Mouse (Mus musculus) splenic B cell, adult 2 months (primary cell): ENCODE data around the gene Eif4b.

ENCODE experiments used
- DNase-seq: peaks from one replicate; pipeline ENCODE4 v3.0.0-alpha.2; 2011; ENCODE audit warnings: low read depth, low spot score
- H3K27me3 ChIP-seq: 2 replicates; pipeline ENCODE4 v1.6.1; 2012; ENCODE audit warnings: mild to moderate bottlenecking, low read length, moderate library complexity, mixed read lengths; ENCODE audit not compliant: control insufficient read depth, poor library complexity, insufficient read depth, severe bottlenecking
- H3K36me3 ChIP-seq: 2 replicates; pipeline ENCODE4 v1.6.1; 2012; ENCODE audit warnings: mild to moderate bottlenecking, low read length, moderate library complexity, mixed read lengths; ENCODE audit not compliant: control insufficient read depth, poor library complexity, insufficient read depth, severe bottlenecking

Eif4b gene

DNA sequence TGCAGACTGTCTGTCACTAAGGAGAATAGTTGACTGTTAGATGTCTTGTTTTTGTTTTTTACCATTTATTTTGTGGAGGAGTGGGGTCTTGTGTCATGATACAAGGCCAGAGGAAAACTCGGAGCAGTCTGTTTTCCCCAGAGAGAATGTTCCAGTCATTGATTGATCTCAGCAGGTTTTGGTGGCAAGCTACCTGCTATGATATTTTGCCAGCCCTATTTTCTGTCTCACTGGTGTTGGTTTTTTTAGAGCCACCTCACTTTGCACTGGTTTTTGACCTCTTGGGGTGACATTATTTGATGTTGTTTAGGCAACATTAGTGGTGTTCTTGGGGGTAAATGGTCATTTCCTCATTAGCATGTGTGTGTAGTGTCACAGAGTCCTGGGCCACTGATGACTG lies 18.1 kb downstream of the Eif4b start:
- H3K36me3 ChIP-seq, result peaks cover 38% of the 10 kb centered on the region

DNA sequence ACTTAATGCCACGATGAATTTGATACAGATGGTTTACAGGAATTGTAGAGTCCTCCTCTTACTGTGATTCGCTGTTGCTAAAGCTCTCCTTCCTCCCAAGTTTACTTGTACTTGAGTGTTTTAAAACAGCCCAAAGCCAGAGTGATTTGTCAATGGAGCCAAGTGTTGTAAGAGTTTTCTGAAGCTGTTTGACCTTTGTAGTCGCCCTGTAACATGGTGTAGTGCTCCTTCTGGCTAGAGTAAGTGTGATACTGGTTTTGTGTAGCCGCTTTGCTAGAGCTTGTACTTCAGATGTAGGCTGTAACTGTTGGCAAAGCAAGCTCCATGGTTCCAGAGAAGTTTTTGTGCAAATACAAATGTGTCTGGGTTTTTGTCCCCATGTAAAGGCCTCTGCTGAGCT lies 18.6 kb downstream of the Eif4b start:
- Histone ChIP-seq H3K27me3 (no peaks in the 10 kb centered on the region), H3K36me3 (peaks cover 33% of the 10 kb centered on the region)
- DNase-seq, result no peak

More for the DNA sequence above, 18.1 kb downstream of the Eif4b start:
- no peak for DNase-seq
- H3K27me3 ChIP-seq, result no peaks in the 10 kb centered on the region

DNA sequence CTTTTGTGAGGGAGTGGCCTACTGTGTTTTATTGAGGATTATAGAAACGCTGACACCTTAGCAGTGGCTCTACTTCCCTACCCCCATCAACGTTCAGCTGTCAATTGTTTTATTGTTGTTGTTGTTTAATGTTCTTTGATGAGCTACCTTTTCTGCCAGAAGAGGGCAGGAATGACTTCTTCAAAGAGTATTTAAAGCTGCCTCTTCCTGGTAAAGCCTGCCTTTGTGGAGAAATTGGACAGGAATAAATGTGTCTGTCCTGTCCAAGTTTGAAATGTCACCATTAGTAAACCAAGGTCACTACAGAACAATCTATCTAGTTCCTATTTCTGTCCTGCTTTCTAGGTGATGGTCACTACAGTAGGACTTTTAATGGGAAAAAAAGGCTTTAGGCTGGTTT lies 20.6 kb downstream of the Eif4b start:
- no peak for DNase-seq
- peaks cover 30% of the 10 kb centered on the region for H3K36me3 ChIP-seq
- H3K27me3 ChIP-seq, result no peaks in the 10 kb centered on the region

DNA sequence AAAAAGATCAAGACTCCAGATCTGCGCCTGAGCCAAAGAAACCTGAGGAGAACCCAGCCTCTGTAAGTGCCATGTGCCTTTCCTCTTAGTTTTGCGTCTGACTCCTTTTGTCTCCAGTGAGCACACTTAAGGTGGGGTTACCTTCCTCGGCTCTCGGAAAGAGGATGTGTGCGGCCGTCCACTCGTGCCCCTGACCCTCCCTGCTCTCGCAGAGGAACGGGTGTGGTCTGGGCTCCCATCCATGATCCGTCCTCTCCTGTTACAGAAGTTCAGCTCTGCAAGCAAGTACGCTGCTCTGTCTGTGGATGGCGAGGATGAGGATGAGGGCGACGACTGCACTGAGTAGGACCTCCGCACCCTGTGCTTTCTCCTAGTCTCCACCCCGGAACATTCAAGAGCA lies 21.4 kb downstream of the Eif4b start:
- DNase-seq, result no peak
- Histone ChIP-seq H3K27me3 (no peaks in the 10 kb centered on the region), H3K36me3 (peaks cover 27% of the 10 kb centered on the region)

DNA sequence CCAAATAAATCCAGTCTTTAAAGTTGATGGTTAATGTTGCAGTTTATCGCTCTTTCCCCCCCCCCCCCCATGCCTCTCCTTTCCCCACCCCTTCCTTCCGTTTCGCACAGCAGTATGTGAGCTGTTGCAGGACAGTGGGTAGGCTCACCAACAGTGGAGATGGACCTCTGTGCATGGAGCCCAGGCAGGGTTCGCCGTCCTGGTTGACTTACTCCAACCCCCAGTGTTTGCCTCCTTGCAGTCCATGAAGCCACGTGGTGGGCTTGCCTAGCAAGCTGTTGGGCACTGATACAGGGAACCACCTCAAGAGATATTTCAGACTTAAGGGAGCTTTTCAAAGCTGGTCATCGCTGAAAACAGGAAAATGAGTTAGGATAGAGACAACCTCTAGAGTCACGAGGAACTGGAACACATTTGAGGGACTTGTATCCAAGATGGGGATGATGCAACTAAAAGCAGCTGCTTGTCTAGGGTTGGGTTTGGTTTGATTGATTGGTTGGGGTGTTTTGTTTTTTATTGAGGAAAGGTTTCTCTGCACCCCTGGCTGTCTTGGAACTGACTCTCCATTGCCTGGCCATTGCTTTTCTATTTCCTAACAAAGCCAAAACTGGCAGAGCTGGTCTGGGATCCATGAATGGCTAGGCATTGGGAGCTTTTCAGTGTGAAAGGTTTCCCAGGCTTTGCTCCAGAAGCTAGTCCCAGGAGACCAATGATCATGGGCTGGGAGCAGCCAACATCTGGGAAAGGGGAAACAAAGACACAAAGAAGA lies 23.8 kb downstream of the Eif4b start:
- DNase-seq, result no peak
- Histone ChIP-seq H3K36me3 (peaks cover 19% of the 10 kb centered on the region), H3K27me3 (no peaks in the 10 kb centered on the region)

DNA sequence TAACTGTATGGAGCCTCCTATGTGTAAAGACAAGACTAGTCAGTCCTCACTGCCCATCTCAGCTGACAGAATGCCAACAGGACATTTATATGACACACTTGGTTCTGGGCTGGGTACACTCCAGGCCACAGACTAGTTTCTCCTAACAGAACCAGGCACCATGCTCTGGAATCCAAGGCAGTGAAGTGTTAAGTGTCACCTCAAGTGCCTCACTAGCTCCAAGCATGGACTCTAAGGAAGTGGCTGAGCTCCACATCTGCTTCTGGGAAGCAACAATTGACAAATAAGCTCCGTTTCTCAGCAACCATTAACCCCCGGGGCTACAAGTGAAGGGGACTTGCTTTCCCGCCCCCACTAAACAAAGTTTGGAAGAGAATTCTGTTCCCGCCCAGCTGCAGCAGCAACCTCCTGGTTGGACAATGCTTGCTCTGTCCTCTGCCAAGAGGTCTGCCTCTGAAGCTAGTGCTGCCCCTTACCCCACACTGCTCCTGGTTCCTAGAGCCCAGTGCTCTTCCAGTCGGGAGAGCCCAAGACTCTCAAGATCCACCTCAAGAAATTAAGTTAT lies 24.5 kb downstream of the Eif4b start:
- Histone ChIP-seq H3K27me3 (no peaks in the 10 kb centered on the region), H3K36me3 (peaks cover 19% of the 10 kb centered on the region)
- no peak for DNase-seq

DNA sequence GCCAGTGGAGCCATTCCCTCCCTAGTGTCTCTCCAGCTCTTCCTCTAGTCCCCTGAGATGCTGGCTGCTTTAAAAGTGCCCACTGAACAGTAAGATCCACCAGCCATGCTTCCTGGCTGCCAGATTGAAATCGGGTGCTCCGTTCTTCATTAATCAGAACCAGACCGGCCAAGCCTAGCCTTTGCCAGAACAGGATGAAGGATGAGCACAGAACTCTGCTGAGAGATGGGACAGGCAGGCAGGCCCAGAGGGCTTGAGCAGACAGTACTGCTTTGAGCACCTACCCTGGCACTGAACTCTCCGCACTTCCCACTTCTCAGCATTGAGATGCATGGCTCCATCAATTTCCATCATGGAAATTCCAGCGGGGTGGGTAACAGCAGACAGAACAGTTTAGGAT lies 25.7 kb downstream of the Eif4b start:
- Histone ChIP-seq H3K36me3 (peaks cover 15% of the 10 kb centered on the region), H3K27me3 (no peaks in the 10 kb centered on the region)
- DNase-seq, result no peak

DNA sequence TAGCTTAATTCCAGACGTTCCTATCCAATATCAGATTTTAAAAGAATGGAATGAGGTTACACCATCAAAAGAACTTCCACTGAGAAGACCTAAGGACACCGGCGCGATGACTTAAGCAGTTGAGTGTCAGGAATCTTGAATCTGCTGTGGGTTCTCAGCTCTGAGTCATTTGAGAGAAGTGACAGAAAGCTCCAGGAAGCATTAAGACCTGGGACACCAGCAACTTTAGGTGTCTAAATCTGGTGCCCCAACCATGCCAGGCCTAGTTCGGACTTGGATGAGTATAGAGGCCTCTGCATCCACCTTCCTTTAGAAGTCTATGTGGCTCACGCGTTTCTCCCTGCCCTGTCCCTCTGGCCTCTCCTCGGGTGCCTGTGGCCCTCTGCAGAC lies 26.2 kb downstream of the Eif4b start:
- H3K36me3 ChIP-seq, result peaks cover 10% of the 10 kb centered on the region
- no peaks in the 10 kb centered on the region for H3K27me3 ChIP-seq
- DNase-seq, result no peak

DNA sequence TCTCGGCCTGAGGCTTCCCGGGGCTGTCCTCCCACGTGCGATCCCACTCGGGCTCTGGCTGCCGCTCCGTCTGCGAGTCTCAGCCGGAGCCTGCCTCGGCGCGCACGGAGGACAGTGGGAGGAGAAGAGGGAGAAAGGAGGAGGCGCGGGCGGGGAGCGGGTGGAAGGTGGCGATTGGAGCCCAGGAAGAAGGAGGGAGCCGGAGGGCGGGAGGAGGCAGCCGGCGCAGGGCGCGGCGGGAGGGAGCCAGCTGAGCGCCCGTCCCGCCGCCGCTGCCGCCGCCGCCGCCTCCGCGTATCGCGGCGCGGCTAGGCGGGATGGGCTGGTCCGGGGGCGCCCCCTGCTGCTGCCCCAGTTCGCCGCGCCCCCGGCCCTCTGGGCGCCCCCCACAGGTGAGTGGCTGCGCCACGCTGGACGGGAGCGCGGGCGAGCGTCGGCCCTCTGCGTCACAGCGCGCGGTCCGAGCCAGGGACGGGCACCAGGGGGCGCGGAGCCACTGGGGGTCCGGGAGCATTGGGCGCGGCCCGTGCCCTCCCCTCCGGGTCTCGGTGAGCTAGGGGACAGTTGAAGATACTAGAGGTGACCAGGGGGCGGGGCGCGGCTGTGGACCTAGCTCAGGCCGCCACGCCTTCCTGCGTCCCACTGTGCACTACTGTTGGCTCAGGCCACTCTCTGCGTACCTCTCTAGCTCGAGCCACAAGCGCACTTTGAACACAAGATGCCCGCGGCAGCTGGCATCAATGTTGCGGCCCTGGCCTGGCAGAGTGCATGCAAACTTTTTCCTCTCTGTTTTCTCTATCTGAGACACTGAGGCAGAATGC lies 26.8 kb downstream of the Eif4b start, which contains the start of gene Tns2:
Gene Tns2, plus strand, starts transcription at position 253 of the 821 bp plus-strand sequence.
- DNase-seq, result peak; percentile 62
- H3K36me3 ChIP-seq, result peaks cover 6% of the 10 kb centered on the region

DNA sequence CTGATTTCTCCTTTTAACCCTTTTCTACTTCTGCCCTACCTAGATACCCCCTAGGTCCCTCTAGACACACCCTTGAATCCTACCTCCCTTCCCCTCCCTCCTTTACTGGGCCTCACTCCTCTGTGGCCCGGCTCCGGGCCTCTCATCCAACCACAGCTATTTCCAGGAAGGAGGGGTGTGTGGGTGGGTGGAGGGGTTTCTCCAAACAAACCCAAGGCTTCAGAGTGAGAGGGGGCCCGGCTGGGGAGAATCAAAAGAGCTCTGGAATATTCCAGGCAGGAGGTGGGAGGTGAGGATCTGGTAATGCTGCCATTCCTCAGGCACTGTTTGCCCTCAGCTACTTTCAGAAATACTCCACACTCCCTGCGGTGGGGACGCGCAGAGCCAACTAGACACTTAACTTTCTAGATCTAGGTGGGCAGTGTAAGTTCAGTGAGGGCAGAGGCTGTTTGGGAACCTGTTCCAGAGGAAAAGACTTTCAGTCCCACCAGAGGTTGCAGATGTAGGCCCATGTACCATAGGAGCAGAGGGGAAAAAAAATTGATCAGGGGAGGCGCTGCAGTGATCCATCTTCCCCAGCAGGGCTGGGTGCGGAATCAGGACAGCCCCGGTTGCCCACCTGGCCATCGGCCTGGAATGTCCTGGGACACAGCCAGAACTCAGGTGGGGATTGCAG lies 27.6 kb downstream of the Eif4b start:
- Histone ChIP-seq H3K27me3 (no peaks in the 10 kb centered on the region), H3K36me3 (peaks cover 2% of the 10 kb centered on the region; the same call in 1 of the 2 replicates)
- no peak for DNase-seq

More for the DNA sequence above, 26.8 kb downstream of the Eif4b start, which contains the start of gene Tns2:
- H3K27me3 ChIP-seq, result no peaks in the 10 kb centered on the region

DNA sequence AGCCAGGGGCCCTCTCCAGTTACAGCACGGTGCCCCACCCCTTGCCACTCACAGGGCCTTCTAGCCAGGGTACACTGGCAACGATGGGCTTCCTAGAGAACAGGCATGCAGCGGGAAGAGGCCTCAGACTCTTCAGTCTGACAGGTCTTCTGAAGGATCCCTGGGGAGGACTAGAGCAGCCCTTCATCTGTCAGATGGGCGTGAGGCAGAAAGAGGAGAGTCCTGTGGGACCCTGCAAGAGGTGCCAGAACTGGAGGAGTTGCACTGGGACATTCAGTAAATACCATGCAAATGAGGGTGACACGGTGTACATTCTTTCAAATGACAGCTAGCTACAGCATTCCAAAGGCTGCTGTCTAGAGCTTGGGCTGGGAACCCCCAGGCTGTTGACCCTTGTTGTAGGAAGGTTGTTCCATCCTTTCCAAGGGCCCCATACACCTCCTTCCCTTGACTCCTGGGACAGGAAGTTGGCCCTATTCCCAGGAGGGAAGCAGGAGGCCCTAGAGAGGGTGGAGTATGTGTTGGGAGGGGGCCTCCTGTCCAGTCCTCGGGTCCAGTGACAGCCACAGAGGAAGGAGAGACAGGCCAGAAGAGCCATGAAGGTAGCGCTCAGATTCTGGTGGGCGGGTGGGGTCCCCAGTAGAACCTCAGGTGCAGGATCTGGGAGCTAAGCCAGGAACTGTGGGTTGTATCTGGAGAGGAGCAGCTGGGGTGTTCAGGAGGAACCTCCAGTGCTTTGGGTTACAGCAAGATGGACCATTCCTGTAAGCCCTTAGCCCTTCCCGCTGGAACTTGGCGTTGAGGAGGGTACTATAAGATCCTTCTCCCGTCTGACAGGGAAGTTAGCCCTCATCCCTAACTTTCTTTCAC lies 28.3 kb downstream of the Eif4b start:
- H3K36me3 ChIP-seq, result peaks cover 2% of the 10 kb centered on the region; the same call in 1 of the 2 replicates
- DNase-seq, result no peak

DNA sequence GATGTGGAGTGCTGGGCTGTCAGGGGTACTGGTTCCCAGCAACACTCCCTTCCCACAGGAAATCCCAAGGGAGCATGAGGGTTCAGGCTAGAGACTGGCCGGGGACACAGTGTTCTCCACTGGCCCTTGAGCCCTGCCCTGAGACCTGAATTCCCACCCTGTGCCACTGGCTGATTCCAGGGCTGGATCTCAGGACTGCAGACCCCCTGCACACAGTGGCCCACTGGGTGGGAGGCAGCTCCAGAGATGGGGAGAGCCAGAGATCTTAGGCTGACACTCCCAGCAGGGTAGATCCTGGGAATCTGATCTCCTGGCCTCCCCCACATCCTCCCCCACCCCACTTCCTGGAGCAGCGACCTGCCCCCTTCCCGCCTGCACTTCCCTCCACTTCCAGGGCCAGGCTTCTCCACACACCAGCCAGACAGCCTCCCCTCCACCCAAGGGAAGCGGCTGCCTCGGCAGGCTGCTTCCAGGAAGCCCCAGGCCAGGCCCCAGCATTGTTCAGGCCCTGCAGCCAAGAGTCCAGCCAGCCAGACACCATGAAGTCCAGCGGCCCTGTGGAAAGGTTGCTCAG lies 29.1 kb downstream of the Eif4b start:
- peaks cover under 1% of the 10 kb centered on the region; the same call in 1 of the 2 replicates for H3K36me3 ChIP-seq
- DNase-seq, result no peak

More for the DNA sequence above, 28.3 kb downstream of the Eif4b start:
- H3K27me3 ChIP-seq, result no peaks in the 10 kb centered on the region

DNA sequence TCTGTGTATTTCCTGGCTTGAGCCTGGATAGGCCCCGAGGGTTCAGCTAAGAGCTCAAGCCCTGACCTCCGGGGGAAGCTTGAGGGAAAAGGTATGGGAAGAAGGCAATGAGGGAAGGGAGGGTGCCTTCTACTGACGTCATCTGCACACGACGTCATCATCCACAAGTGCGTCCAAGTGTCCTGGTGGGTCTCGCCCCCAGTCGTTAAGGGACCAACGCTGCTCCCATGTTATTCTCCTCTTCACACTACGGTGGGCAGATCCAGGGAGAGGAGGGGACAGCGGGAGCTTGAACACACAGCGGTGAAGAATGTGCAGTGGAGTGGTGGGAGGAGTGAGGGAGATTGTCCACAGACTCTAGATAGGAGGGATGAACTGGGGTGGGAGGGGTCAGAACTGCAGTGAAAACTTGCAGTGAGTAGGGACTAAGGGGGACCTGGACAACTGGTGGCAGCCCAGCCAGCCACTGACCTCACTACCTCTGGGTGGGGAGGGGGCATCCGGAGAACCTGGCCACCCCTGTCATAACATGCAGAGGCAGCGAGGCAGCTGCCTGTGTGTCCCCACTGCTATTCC lies 29.9 kb downstream of the Eif4b start:
- no peak for DNase-seq

More for the DNA sequence above, 29.1 kb downstream of the Eif4b start:
- no peaks in the 10 kb centered on the region for H3K27me3 ChIP-seq

More for the DNA sequence above, 29.9 kb downstream of the Eif4b start:
- Histone ChIP-seq H3K27me3 (no peaks in the 10 kb centered on the region), H3K36me3 (no peaks in the 10 kb centered on the region)
